Mouse (Mus musculus) thymus, postnatal 0 days (tissue): ENCODE data around the gene Kcnk10. TPM values are rescaled to one million over a fixed set of nuclear protein-coding genes. Genes with fewer than 3 reads are reported as not detected.

Experiments
- DNase-seq: peaks from one replicate; pipeline ENCODE4 v3.0.0-alpha.2; 2015; ENCODE audit warnings: low spot score
- polyA plus RNA-seq: library from polyadenylated mRNA; unstranded; fragments of >200 nt; fragmentation: Nextera tagmentation; extraction: Ambion mirVana; gene quantifications from 2 replicates; pipeline ENCODE4 v1.2.1, GENCODE M21; 2015

The Kcnk10 gene
- polyA plus RNA-seq, 1 experiment from 2014 or later, result 0.10 TPM

GRCm38 (mm10) chr12:98571896-98572680 is 6.0 kb downstream of the Kcnk10 start:
- DNase-seq, result no peak

DNA sequence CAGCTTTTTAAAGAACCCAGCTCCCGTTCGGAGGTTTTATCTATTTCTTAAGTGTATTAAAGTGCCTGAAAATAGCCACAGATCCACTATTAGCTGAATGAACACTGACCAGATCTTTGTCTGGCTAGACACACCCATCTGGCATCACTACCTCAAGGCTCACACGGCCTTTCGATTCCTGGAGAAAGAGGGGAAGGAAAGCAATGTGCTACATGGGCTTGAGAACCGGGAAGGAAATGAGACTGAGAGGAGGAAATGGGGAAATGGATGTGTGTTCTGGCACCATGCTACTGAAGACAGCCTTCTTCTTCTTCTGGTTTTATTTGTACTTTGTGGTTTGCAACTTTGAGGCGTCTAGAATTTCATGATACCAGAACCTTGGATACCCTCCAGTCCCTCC is 8.7 kb downstream of the Kcnk10 start:
- no peak for DNase-seq

GRCm38 (mm10) chr12:98567877-98568276 is 10.2 kb downstream of the Kcnk10 start:
- DNase-seq, result no peak

DNA sequence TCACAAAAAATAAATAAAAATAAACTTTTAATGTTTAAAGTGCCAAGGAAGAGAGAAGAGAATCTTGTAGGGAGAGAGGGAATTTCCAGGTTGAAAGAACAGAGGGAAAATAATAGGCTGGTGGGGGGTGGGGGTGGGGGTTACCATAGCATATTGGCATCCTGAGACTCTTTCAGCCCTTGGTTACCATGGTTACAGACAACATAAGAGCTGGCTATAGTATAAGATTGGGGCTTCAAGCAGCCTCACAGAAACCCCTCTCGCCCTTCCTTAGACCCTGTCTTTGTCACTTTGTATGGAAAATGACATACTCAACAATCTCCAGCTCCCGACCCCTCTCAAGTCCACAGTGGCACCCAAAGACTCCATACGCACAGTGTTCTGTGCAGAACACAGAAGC is 13.7 kb downstream of the Kcnk10 start:
- DNase-seq, result no peak

GRCm38 (mm10) chr12:98563261-98563660 is 14.8 kb downstream of the Kcnk10 start:
- no peak for DNase-seq

DNA sequence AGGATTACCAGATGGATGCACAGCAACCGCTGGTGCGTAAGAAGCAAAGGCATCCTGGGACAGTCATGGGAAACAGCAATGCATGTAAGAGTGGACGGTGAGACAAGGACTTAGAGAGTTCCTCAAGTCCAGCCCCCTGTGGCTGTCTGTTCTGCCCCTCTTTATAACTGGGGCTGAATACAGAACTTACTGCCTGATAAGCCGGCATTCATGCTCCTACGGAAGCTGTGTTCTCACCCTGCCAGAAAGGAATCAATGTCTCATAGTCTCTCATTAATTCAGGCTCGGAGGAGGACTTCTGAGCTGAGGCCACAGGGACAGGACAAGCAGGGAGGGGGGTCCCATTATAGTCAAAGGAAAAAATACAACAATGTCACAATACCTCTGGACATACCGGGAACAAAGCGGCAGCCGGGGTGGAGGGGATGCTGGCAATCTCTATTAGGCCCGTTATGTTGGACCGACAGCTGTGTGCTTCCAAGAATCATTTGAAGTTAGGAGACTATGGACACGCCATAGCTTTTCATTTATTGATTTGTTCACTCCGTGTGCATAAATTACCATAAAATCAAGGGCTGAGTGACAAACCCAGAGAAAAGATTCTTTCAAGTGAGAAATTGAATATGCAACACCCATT is 15.7 kb downstream of the Kcnk10 start:
- no peak for DNase-seq

DNA sequence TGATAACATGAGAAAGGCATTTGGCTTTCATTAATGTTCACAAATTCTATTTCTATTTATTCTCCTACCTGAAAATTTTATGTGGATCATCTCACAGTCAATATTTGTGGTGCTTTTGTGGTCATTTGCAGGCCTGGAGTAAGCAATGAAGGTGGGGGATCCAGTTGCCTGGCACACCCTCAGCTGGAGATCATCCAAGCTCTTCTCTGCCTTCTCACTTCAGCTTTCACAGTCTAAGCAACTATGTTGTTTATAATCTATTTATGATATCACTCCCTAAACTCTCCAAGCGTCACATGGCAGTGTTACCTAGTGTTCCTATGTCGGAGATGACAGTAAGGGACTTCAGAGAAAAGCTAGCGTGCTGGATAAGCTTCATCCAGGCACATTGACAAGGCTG is 18.1 kb downstream of the Kcnk10 start:
- no peak for DNase-seq

DNA sequence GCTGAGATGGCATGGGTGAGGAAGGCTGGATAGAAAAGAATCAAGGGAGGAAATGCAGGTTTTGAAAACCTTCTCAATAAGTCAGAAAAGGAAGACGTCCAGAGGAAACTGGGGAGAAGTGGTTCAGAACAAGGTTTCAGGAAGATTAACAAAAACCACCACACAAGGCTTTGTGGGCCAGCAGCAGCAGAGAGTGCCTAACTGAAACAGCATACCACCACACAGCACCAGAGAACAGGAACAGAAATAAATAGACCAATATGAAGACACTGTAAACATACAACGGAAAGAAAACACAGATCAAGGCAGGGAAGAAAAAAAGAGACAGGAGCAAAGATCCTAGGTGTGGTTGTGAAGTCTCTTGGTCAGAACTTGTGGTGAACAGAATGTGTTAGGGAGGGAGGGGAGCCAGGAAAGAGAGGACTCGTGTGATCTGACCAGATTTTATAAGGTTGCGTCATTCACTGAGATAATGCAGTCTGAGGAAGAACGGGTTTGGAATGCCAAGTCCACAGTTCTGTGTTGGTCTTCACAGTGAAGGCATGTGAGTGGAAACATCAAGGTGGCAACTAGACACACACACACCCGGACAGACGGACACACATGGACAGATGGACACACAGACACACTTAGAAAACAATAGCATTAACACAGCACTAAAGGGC is 21.0 kb downstream of the Kcnk10 start:
- no peak for DNase-seq

GRCm38 (mm10) chr12:98549981-98550380 is 28.1 kb downstream of the Kcnk10 start:
- DNase-seq, result no peak

GRCm38 (mm10) chr12:98548141-98548540 is 30.0 kb downstream of the Kcnk10 start:
- no peak for DNase-seq

DNA sequence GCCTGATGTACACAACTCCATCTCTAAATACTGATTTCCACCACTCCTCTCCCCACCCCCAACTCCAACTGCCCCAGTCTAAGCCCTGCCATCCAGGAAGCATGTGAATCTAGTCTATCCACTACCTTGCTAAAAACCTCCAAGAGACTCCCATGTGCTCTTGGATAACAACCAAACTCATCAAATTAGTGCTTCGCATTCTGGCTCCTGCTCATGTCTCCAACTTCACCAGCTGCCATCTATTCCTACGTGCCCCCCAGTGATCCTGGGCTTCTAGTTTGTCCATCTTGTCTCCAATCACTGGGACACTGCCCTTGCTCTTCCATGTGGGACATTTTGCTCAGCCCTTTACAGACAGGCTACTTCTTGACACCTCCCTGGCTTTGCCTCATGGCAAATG is 32.2 kb downstream of the Kcnk10 start:
- DNase-seq, result no peak

DNA sequence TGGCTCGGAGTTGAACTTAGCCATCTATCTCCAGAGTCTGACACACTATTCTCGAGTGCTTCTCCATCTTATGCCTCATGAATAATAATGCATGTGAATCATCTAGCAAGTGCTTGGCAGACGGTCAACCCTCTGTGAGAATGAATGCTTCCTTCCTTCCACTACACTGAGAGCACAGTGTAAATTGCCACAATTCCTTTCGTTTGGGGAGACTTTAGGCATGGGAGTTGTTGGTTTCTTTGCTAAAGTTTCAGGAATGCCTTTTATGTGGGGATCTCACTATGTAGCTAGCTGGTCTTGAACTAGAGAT is 32.9 kb downstream of the Kcnk10 start:
- DNase-seq, result no peak

DNA sequence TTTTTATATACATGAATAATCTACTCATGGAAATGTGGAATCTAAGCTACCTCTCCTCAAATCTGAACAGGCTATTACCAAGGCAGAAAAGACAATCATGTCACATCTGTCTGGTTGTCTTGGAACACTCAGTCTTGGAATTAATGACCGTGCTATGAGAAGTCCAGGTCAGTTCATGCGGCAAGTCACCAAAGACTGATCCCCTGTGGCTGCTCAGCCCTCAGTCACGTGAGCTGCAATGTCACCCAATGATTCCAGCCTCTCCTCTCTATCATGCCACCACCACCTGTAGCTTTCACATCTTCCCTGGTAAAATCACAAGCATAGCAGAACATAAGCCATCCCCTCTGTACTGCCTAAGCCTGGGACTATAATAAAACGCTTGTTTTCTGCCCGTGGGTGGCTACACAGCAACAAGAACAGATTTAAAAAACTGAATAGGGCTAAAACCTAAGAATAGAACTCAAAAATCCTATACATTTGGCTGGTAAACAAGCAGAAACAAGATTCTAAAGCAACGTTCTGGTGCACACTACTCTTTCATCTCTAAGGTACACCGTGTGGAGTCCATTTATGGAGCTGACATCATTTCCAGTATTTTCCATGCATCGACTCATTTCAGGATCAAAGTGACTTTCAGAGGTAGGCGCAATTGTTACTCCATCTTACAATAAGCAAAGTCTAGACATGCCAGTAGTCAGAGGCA is 33.4 kb downstream of the Kcnk10 start:
- DNase-seq, result no peak

- DNase-seq, result no peak
These were observed 41.4 kb downstream of the Kcnk10 start for GRCm38 (mm10) chr12:98536760-98537159.

DNA sequence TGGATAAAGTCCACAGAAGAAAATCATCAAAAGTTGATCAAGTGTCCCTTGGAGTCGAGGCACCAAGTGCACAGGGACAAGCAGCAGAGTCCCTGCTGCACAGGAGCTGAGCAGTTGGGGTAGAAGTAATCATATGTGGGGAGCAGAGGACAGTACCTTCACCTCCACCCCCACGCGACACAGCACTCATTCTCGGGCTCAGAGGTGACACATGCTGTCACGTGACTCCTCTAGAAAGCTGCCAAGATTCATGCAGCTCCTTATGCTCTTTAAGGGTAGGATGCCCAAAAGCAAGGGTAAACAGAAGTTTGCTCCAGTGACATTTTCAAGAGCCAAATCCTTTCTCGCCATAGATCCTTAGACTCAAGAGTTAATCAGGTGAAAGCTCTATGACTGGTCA is 42.1 kb downstream of the Kcnk10 start:
- DNase-seq, result no peak

GRCm38 (mm10) chr12:98535494-98535901 is 42.6 kb downstream of the Kcnk10 start:
- no peak for DNase-seq

DNA sequence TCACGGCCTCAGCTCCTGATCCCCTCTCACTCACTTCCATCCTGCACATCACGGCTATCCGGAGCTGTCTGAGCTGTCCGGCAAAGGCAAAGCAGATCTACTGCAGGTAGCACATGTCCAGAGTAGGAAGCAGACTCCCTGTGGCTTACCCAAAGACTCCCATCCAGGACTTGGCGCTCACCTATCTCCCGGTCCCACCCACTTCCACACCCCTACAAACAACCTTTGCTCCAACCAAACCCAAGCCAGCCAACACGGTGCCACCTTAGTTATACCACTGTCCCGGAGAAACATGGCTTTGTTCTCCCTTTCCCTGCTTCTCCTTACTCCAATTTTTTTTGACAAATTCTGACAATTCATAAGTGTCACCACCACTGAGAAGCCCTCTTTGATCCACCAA is 49.5 kb downstream of the Kcnk10 start:
- DNase-seq, result no peak

- no peak for DNase-seq
These were observed 52.7 kb downstream of the Kcnk10 start for GRCm38 (mm10) chr12:98525361-98525760.

DNA sequence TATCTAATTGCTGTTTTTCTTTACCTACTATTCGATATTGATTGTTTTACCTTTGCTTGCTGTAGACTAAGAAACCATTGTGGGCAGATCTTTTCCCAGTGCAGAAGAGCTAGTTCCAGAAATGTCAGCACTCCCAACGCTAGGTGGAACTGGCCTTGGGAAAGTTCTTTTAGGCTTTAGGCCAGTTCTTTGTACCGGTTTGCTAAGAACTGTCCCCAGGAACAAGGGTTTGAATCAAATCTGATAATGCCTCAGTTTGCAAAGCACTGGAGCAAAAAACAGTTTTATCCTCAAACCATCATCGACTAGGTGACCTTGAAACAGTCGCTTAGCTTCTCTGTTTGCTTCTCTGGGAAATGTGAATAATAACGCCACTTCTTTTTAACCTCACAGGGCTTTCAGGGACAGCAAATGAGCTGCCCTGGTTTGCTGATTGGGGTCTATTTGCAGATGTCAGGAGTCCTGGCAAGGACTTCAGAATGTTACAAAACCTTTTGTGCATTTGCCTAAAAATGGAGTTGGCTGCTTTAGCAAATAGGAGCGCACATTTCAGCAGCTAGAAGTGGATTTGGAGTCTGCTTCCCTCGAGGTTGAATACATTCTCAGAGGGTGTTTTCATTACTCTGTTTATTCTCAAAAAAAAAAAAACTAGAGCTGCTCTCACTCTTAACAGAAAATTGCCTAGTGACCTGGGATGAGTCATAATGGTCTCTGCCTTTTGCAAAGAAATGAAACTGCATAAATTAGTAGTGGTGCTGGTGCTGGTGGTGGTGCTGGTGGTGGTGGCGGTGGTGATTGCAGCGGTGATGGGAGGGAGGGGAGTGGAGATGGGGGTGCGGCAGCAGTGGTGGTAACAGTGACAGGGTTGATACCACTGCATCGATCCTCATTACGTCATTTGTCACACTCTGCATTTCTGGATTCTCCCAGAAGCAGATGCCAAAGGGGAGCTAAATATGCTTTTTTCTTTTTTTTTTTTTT is 53.5 kb downstream of the Kcnk10 start:
- no peak for DNase-seq

DNA sequence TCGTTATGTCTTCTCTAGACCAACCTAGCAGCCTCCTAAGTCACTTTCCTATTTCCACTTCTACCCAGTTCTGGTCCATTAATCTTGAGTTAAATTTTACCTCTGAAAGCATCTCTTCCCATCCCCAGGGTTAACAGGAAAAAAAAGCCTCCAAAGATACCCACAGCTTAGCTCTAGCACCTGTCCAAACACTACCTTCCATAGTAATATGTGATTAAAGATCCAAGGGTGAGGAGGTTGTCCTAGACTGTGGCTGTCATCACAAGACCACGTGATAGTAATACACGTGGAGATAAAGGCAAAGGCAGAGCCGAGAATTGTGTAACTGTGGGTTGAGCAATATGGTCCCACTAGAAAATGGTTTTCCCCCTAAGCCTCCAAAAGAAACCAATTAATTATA is 56.8 kb downstream of the Kcnk10 start:
- no peak for DNase-seq

DNA sequence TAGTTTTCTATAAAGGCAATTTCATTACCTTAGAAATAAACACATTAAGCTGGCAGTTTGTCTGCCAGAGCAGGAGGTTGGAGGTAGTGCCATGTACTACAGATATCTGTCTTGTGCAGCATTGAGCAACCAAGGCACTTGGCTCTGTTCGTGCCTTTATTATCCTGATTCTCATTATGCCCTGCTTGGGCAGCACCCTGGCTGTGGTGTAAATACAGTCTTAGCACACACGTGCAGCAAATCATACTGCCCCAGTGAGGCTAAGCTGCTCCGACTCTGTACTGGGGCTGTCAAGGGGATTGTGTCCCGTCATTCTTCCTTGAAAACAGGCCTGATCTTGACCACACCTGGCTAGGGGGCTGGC is 57.6 kb downstream of the Kcnk10 start:
- no peak for DNase-seq
